Mouse (Mus musculus): ENCODE measurements around the gene Bcl7a. TPM values are rescaled to one million over a fixed set of nuclear protein-coding genes. Genes with fewer than 3 reads are reported as not detected.

The Bcl7a gene
- polyA plus RNA-seq, 1 experiment from 2014 or later, result 4.2 TPM

- Histone ChIP-seq H3K27me3 (replicated peaks; ENCODE audit: control insufficient read depth, insufficient read depth, low read length) (no peaks in the 10 kb centered on the region), H3K9ac (ENCODE audit: low read depth, low read length) (no peak overlapping the region), H3K36me3 (ENCODE audit: control insufficient read depth, insufficient read depth) (peaks cover 53% of the 10 kb centered on the region), H3K9me3 (ENCODE audit: control insufficient read depth) (no peaks in the 10 kb centered on the region), H3K4me2 (replicated peaks; ENCODE audit: low read depth) (no peak overlapping the region), H3K27ac (ENCODE audit: low read depth, low read length) (no peak overlapping the region; the same call in 1 of the 2 replicates), H3K4me3 (ENCODE audit: low read depth, low read length) (no peak overlapping the region), H3K4me1 (replicated peaks; ENCODE audit: control insufficient read depth, insufficient read depth, low read length) (no peaks in the 10 kb centered on the region)
- no peak for TF ChIP-seq CTCF (IDR thresholded peaks at IDR 0.05; ENCODE audit: low read depth)
- ATAC-seq, result no peak
- WGBS, result 66% methylated on average over 11 of the region's 11 CpGs
Observed at GRCm38 (mm10) chr5:123355918-123356317, 12.3 kb downstream of the Bcl7a start.

GRCm38 (mm10) chr5:123357253-123357652, 13.6 kb downstream of the Bcl7a start:
- WGBS, result 92% methylated on average over 4 of the region's 4 CpGs
- ATAC-seq, result no peak
- H3K9me3 ChIP-seq (ENCODE audit: control insufficient read depth), result no peaks in the 10 kb centered on the region
- H3K27me3 ChIP-seq (replicated peaks; ENCODE audit: control insufficient read depth, insufficient read depth, low read length), result no peaks in the 10 kb centered on the region
- no peak for TF ChIP-seq CTCF (IDR thresholded peaks at IDR 0.05; ENCODE audit: low read depth)
- H3K36me3 ChIP-seq (ENCODE audit: control insufficient read depth, insufficient read depth), result peaks cover 59% of the 10 kb centered on the region
- no peaks in the 10 kb centered on the region for H3K4me1 ChIP-seq (replicated peaks; ENCODE audit: control insufficient read depth, insufficient read depth, low read length)
- no peak overlapping the region for H3K4me2 ChIP-seq (replicated peaks; ENCODE audit: low read depth)
- no peak overlapping the region for H3K4me3 ChIP-seq (ENCODE audit: low read depth, low read length)
- H3K27ac ChIP-seq (ENCODE audit: low read depth, low read length), result no peak overlapping the region
- no peak overlapping the region for H3K9ac ChIP-seq (ENCODE audit: low read depth, low read length)

- Histone ChIP-seq H3K4me2 (replicated peaks; ENCODE audit: low read depth) (no peak overlapping the region), H3K9me3 (ENCODE audit: control insufficient read depth) (no peaks in the 10 kb centered on the region), H3K9ac (ENCODE audit: low read depth, low read length) (no peak overlapping the region), H3K27ac (ENCODE audit: low read depth, low read length) (no peak overlapping the region), H3K4me1 (replicated peaks; ENCODE audit: control insufficient read depth, insufficient read depth, low read length) (no peaks in the 10 kb centered on the region), H3K4me3 (ENCODE audit: low read depth, low read length) (no peak overlapping the region), H3K36me3 (ENCODE audit: control insufficient read depth, insufficient read depth) (peaks cover 67% of the 10 kb centered on the region), H3K27me3 (replicated peaks; ENCODE audit: control insufficient read depth, insufficient read depth, low read length) (no peaks in the 10 kb centered on the region)
- ATAC-seq, result no peak
- WGBS, result 84% methylated on average over 6 of the region's 6 CpGs
- no peak for TF ChIP-seq CTCF (IDR thresholded peaks at IDR 0.05; ENCODE audit: low read depth)
Observed at GRCm38 (mm10) chr5:123359431-123359830, 15.8 kb downstream of the Bcl7a start.

GRCm38 (mm10) chr5:123362911-123363310, 19.3 kb downstream of the Bcl7a start:
- Histone ChIP-seq H3K27me3 (replicated peaks; ENCODE audit: control insufficient read depth, insufficient read depth, low read length) (no peaks in the 10 kb centered on the region), H3K4me1 (replicated peaks; ENCODE audit: control insufficient read depth, insufficient read depth, low read length) (no peaks in the 10 kb centered on the region), H3K4me2 (replicated peaks; ENCODE audit: low read depth) (no peak overlapping the region), H3K27ac (ENCODE audit: low read depth, low read length) (no peak overlapping the region), H3K9ac (ENCODE audit: low read depth, low read length) (no peak overlapping the region), H3K9me3 (ENCODE audit: control insufficient read depth) (no peaks in the 10 kb centered on the region), H3K4me3 (ENCODE audit: low read depth, low read length) (no peak overlapping the region), H3K36me3 (ENCODE audit: control insufficient read depth, insufficient read depth) (peaks cover 46% of the 10 kb centered on the region)
- peak; percentile 15; the same call in 1 of the 2 replicates for TF ChIP-seq CTCF (IDR thresholded peaks at IDR 0.05; ENCODE audit: low read depth)
- 88% methylated on average over 4 of the region's 4 CpGs for WGBS
- no peak for ATAC-seq

- H3K27me3 ChIP-seq (replicated peaks; ENCODE audit: control insufficient read depth, insufficient read depth, low read length), result no peaks in the 10 kb centered on the region
- no peak overlapping the region for H3K4me3 ChIP-seq (ENCODE audit: low read depth, low read length)
- H3K4me2 ChIP-seq (replicated peaks; ENCODE audit: low read depth), result no peak overlapping the region
- no peaks in the 10 kb centered on the region for H3K4me1 ChIP-seq (replicated peaks; ENCODE audit: control insufficient read depth, insufficient read depth, low read length)
- 76% methylated on average over 11 of the region's 11 CpGs for WGBS
- ATAC-seq, result no peak
- H3K9me3 ChIP-seq (ENCODE audit: control insufficient read depth), result no peaks in the 10 kb centered on the region
- TF ChIP-seq CTCF (IDR thresholded peaks at IDR 0.05; ENCODE audit: low read depth), result no peak
- H3K36me3 ChIP-seq (ENCODE audit: control insufficient read depth, insufficient read depth), result peaks cover 31% of the 10 kb centered on the region
- H3K9ac ChIP-seq (ENCODE audit: low read depth, low read length), result no peak overlapping the region
- H3K27ac ChIP-seq (ENCODE audit: low read depth, low read length), result peak overlapping the region; percentile 21; the same call in 1 of the 2 replicates
Observed at GRCm38 (mm10) chr5:123364302-123364971, 20.8 kb downstream of the Bcl7a start.

- ATAC-seq, result no peak
- Histone ChIP-seq H3K27ac (ENCODE audit: low read depth, low read length) (no peak overlapping the region), H3K4me3 (ENCODE audit: low read depth, low read length) (no peak overlapping the region), H3K4me2 (replicated peaks; ENCODE audit: low read depth) (no peak overlapping the region), H3K27me3 (replicated peaks; ENCODE audit: control insufficient read depth, insufficient read depth, low read length) (no peaks in the 10 kb centered on the region), H3K36me3 (ENCODE audit: control insufficient read depth, insufficient read depth) (peaks cover 37% of the 10 kb centered on the region), H3K9me3 (ENCODE audit: control insufficient read depth) (no peaks in the 10 kb centered on the region), H3K9ac (ENCODE audit: low read depth, low read length) (no peak overlapping the region), H3K4me1 (replicated peaks; ENCODE audit: control insufficient read depth, insufficient read depth, low read length) (no peaks in the 10 kb centered on the region)
- 76% methylated on average over 13 of the region's 13 CpGs for WGBS
- TF ChIP-seq CTCF (IDR thresholded peaks at IDR 0.05; ENCODE audit: low read depth), result peak; percentile 95
Observed at GRCm38 (mm10) chr5:123368869-123369488, 25.3 kb downstream of the Bcl7a start.

Data from intestine, postnatal 0 days (tissue).